Mouse (Mus musculus): ENCODE measurements around the gene Patz1. TPM values are rescaled to one million over a fixed set of nuclear protein-coding genes. Genes with fewer than 3 reads are reported as not detected.

Gene Patz1
- total and polyA plus RNA-seq, 3 experiments: 29.5 to 37.4 (median 31.5) TPM

DNA sequence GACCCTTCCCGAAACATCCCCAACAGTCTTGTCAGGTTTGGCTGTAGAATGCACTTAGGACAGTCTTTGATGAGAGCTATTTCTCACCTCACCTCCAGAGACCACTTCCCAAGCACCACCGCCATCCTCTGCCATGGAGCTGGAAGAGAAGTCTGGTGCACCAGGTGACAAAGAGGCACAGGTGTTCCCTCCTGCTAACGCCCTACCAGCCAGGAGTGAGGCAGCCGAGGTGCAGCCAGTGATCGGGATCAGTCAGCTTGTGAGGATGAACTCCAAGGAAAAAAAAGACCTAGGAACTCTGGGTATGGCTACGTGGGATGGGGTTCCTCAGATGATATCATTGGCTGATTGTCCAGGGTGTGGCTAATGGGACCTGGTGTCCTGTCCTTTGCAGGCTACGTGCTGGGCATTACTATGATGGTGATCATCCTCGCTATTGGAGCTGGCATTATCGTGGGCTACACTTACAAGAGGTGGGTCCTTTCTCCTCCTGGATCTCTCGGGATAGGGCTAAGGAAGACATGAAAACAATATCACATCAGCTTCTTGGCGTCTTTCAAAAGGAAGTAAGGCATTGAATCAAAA is 44.5 kb downstream of the Patz1 start:
- H3K4me2 ChIP-seq (ENCODE audit: insufficient read depth, low read depth, poor library complexity, severe bottlenecking): no peak overlapping the region
- peaks cover 18 to 69% of the 10 kb centered on the region in 2 experiments for H3K4me1 ChIP-seq (ENCODE audit: control insufficient read depth in 1 of 2, insufficient read depth in 2 of 2)
- in situ Hi-C loops (cut with MboI; ENCODE audit: low pct_ligation_motif_present, low pct_unique_long_range_greater_than_20kb, low sequenced_read_pairs): no loop called here
- H3K27ac ChIP-seq (ENCODE audit: insufficient read depth, low read depth): no peak overlapping the region
- H3K27me3 ChIP-seq (replicated peaks): no peaks in the 10 kb centered on the region
- dilution Hi-C loops (cut with MboI; ENCODE audit: extremely low pct_ligation_motif_present, extremely low pct_unique_long_range_greater_than_20kb, low sequenced_read_pairs): no loop called here
- peaks cover 8% of the 10 kb centered on the region for H3K9me3 ChIP-seq (replicated peaks; ENCODE audit: low read length)
- no peak overlapping the region for H3K4me3 ChIP-seq (replicated peaks in 1 of 3; ENCODE audit: low read depth in 2 of 3, low read length in 2 of 3, poor library complexity in 1 of 3)
- no peaks in the 10 kb centered on the region for H3K79me2 ChIP-seq (replicated peaks; ENCODE audit: control insufficient read depth, extremely low read depth, insufficient read depth, poor library complexity, severe bottlenecking)
- DNase-seq (ENCODE audit: extremely low read depth): no peak
- TF ChIP-seq SMC3 (IDR thresholded peaks at IDR 0.05; ENCODE audit: low read depth, low read length) (no peak), RAD21 (IDR thresholded peaks at IDR 0.05; ENCODE audit: low read depth, low read length) (no peak), GABPA (IDR thresholded peaks at IDR 0.05; ENCODE audit: insufficient replicate concordance, low read depth, low read length) (no peak), MAZ (IDR thresholded peaks at IDR 0.05; ENCODE audit: low read depth, low read length) (no peak), KAT2A (IDR thresholded peaks at IDR 0.05; ENCODE audit: insufficient replicate concordance, low read length) (no peak), PAX5 (IDR thresholded peaks at IDR 0.05; ENCODE audit: low read length) (no peak), BHLHE40 (IDR thresholded peaks at IDR 0.05; ENCODE audit: low read depth, low read length) (no peak), ZMIZ1 (IDR thresholded peaks at IDR 0.05; ENCODE audit: low read depth, low read length) (no peak), ZNF384 (IDR thresholded peaks at IDR 0.05; ENCODE audit: low read depth, low read length) (no peak), POLR2AphosphoS2 (IDR thresholded peaks at IDR 0.05; ENCODE audit: low read depth, low read length) (no peak), NELFE (IDR thresholded peaks at IDR 0.05; ENCODE audit: low read depth, low read length) (no peak)
- no peaks in the 10 kb centered on the region for H3K36me3 ChIP-seq (replicated peaks in 1 of 2; ENCODE audit: control insufficient read depth in 1 of 2, insufficient read depth in 1 of 2, low read length in 1 of 2)
- no peak overlapping the region for H3K9ac ChIP-seq (ENCODE audit: insufficient read depth, low read depth)

GRCm38 (mm10) chr11:3334141-3334710 is 45.6 kb downstream of the Patz1 start:
- dilution Hi-C loops (cut with MboI; ENCODE audit: extremely low pct_ligation_motif_present, extremely low pct_unique_long_range_greater_than_20kb, low sequenced_read_pairs) (no loop called here), in situ Hi-C loops (cut with MboI; ENCODE audit: low pct_ligation_motif_present, low pct_unique_long_range_greater_than_20kb, low sequenced_read_pairs) (no loop called here)
- Histone ChIP-seq H3K27me3 (replicated peaks) (no peaks in the 10 kb centered on the region), H3K4me3 (replicated peaks in 1 of 3; ENCODE audit: low read depth in 2 of 3, low read length in 2 of 3, poor library complexity in 1 of 3) (no peak overlapping the region), H3K36me3 (replicated peaks in 1 of 2; ENCODE audit: control insufficient read depth in 1 of 2, insufficient read depth in 1 of 2, low read length in 1 of 2) (no peaks in the 10 kb centered on the region), H3K79me2 (replicated peaks; ENCODE audit: control insufficient read depth, extremely low read depth, insufficient read depth, poor library complexity, severe bottlenecking) (no peaks in the 10 kb centered on the region), H3K4me1 (ENCODE audit: control insufficient read depth in 1 of 2, insufficient read depth in 2 of 2) (peaks cover 18 to 68% of the 10 kb centered on the region in 2 experiments), H3K9me3 (replicated peaks; ENCODE audit: low read length) (peaks cover 8% of the 10 kb centered on the region), H3K4me2 (ENCODE audit: insufficient read depth, low read depth, poor library complexity, severe bottlenecking) (no peak overlapping the region), H3K27ac (ENCODE audit: insufficient read depth, low read depth) (no peak overlapping the region), H3K9ac (ENCODE audit: insufficient read depth, low read depth) (no peak overlapping the region)
- TF ChIP-seq ZC3H11A (IDR thresholded peaks at IDR 0.05; ENCODE audit: low read depth, low read length) (no peak), ZKSCAN1 (IDR thresholded peaks at IDR 0.05; ENCODE audit: borderline replicate concordance, low read depth, low read length) (no peak), SMC3 (IDR thresholded peaks at IDR 0.05; ENCODE audit: low read depth, low read length) (no peak), MYC (IDR thresholded peaks at IDR 0.05; ENCODE audit: low read depth, low read length) (no peak), CTCF (conservative IDR thresholded peaks at IDR 0.05 in 1 of 2, IDR thresholded peaks at IDR 0.05 in 1 of 2; ENCODE audit: low read depth in 2 of 2, low read length in 2 of 2) (no peak), IRF4 (IDR thresholded peaks at IDR 0.05; ENCODE audit: low read depth, low read length) (no peak), RCOR1 (conservative IDR thresholded peaks at IDR 0.05; ENCODE audit: low read depth, low read length) (no peak), MAZ (IDR thresholded peaks at IDR 0.05; ENCODE audit: low read depth, low read length) (no peak), NELFE (IDR thresholded peaks at IDR 0.05; ENCODE audit: low read depth, low read length) (no peak), BHLHE40 (IDR thresholded peaks at IDR 0.05; ENCODE audit: low read depth, low read length) (no peak), MAFK (IDR thresholded peaks at IDR 0.05; ENCODE audit: insufficient replicate concordance, low read length) (no peak), JUN (IDR thresholded peaks at IDR 0.05; ENCODE audit: insufficient read depth, low read depth, low read length) (no peak), USF1 (IDR thresholded peaks at IDR 0.05; ENCODE audit: low read depth, low read length) (no peak), E2F4 (IDR thresholded peaks at IDR 0.05; ENCODE audit: insufficient replicate concordance, low read depth, low read length) (no peak), ZNF384 (IDR thresholded peaks at IDR 0.05; ENCODE audit: low read depth, low read length) (no peak), ETS1 (conservative IDR thresholded peaks at IDR 0.05; ENCODE audit: low read depth, low read length) (no peak), GABPA (IDR thresholded peaks at IDR 0.05; ENCODE audit: insufficient replicate concordance, low read depth, low read length) (no peak)
- no peak for DNase-seq (ENCODE audit: extremely low read depth)

Measured in CH12.LX (cell line).